Comparison of ENCODE assay signal across 22 mouse cellular contexts in genomic region chr2:84541440-84541839, GRCm38 (mm10).
"Had no signal": no experiment of that assay in that cellular context is flagged by ENCODE, and none has a peak within 500 bp of the region (broad histone marks: within the 10 kb centered on the region; RNA-seq: fewer than 3 reads in every experiment).

No protein-coding gene starts in this region.

- H3K27me3 ChIP-seq: liver, embryonic 15.5 days; lung, embryonic 15.5 days; midbrain, embryonic 12.5 days; neural tube, embryonic 13.5 days; neural tube, embryonic 15.5 days; stomach, embryonic 15.5 days had no signal

- H3K4me1 ChIP-seq: liver, embryonic 15.5 days; lung, embryonic 15.5 days; midbrain, embryonic 10.5 days; midbrain, embryonic 12.5 days; neural tube, embryonic 13.5 days; neural tube, embryonic 15.5 days; stomach, embryonic 15.5 days had no signal

- H3K4me2 ChIP-seq: liver, embryonic 15.5 days; lung, embryonic 15.5 days; midbrain, embryonic 12.5 days; neural tube, embryonic 13.5 days; neural tube, embryonic 15.5 days; stomach, embryonic 15.5 days had no signal

- ATAC-seq: liver, postnatal 0 days; midbrain, embryonic 16.5 days had no signal

- H3K4me3 ChIP-seq: liver, embryonic 15.5 days; lung, embryonic 15.5 days; midbrain, embryonic 10.5 days; midbrain, embryonic 12.5 days; myocyte; neural tube, embryonic 13.5 days; neural tube, embryonic 15.5 days; stomach, embryonic 15.5 days had no signal

- H3K9ac ChIP-seq: liver, embryonic 15.5 days; liver, postnatal 0 days; lung, embryonic 15.5 days; midbrain, embryonic 12.5 days; neural tube, embryonic 13.5 days; neural tube, embryonic 15.5 days; stomach, embryonic 15.5 days had no signal

- H3K9me3 ChIP-seq: liver, embryonic 15.5 days; lung, embryonic 15.5 days; midbrain, embryonic 10.5 days; midbrain, embryonic 12.5 days; neural tube, embryonic 13.5 days; neural tube, embryonic 15.5 days; stomach, embryonic 15.5 days had no signal

- DNase-seq: liver, postnatal 0 days; lung, adult 2 months; lung, postnatal 10 days; lung, postnatal 4 days; midbrain, embryonic 14.5 days; retina, postnatal 1 day; right cerebral cortex, adult 18-20 months; right cerebral cortex, postnatal 25 days; right cerebral cortex, postnatal 4 days; thymus, adult 2 months; thymus, postnatal 25 days; thymus, postnatal 4 days had no signal

- H3K27ac ChIP-seq: liver, embryonic 15.5 days; lung, embryonic 15.5 days; midbrain, embryonic 10.5 days; midbrain, embryonic 12.5 days; neural tube, embryonic 13.5 days; neural tube, embryonic 15.5 days; stomach, embryonic 15.5 days; stomach, postnatal 0 days had no signal

- H3K36me3 ChIP-seq: liver, embryonic 15.5 days; lung, embryonic 15.5 days; midbrain, embryonic 10.5 days; midbrain, embryonic 12.5 days; neural tube, embryonic 13.5 days; neural tube, embryonic 15.5 days; stomach, embryonic 15.5 days had no signal
